Mouse (Mus musculus): ENCODE measurements around the gene 1700013G24Rik. TPM values are rescaled to one million over a fixed set of nuclear protein-coding genes. Genes with fewer than 3 reads are reported as not detected.

The 1700013G24Rik gene
- total and polyA plus RNA-seq, 2 experiments from 2014 or later, result not detected

DNA sequence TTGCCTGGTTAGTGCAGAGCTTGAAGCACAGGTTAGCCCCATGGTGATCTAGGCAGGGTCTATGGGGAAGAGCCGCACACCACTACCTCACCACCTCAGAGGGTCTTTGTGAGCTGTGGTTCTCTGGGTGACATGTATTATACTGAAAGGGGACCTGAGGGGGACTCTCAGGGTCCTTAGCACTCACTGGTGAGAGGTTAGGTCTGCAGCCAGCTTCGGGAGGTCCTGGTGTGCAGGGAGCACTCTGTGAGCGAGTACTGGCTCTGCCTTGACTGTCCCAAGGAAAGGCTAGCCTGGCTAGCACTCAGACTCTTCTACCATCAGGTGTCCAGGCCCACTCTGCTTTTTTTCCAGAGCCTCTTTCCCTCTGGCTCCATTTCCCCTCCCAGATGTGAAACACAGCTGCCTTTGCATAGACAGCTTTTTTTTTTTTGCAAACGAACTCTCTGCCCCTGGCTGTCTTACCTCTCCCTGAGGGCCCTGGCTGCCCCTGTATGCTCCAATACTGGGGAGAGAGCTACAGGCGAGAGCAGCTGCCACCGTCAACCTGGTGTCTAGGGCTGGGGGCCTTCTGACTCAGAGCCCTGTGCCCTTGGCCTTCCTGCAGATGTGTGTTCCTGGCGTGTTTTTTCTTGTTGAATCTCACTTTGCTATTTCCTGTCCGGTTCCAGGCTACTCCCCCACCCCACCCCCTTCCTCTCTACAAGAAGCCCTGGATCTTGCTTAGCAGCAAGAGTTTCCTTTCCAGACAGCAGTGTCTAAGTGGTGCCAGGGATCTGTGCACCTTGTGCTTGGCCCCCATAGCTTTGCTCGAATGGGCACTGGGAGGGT is 45.0 kb downstream of the 1700013G24Rik start:
- DNase-seq (no peak), ATAC-seq (no peak)
- Histone ChIP-seq H3K9me3 (ENCODE audit: low read length) (no peaks in the 10 kb centered on the region), H3K27me3 (ENCODE audit: insufficient read depth, low read length) (no peaks in the 10 kb centered on the region), H3K27ac (ENCODE audit: low read depth, low read length) (no peak overlapping the region; the same call in 1 of the 2 replicates), H3K36me3 (ENCODE audit: insufficient read depth) (no peaks in the 10 kb centered on the region), H3K4me3 (ENCODE audit: low read depth, low read length) (no peak overlapping the region), H3K4me1 (ENCODE audit: insufficient read depth) (no peaks in the 10 kb centered on the region), H3K9ac (no peak overlapping the region), H3K4me2 (ENCODE audit: low read depth) (no peak overlapping the region)
- TF ChIP-seq CTCF (IDR thresholded peaks at IDR 0.05; ENCODE audit: low read depth), result no peak
- WGBS, result 68% methylated on average over 9 of the region's 9 CpGs

DNA sequence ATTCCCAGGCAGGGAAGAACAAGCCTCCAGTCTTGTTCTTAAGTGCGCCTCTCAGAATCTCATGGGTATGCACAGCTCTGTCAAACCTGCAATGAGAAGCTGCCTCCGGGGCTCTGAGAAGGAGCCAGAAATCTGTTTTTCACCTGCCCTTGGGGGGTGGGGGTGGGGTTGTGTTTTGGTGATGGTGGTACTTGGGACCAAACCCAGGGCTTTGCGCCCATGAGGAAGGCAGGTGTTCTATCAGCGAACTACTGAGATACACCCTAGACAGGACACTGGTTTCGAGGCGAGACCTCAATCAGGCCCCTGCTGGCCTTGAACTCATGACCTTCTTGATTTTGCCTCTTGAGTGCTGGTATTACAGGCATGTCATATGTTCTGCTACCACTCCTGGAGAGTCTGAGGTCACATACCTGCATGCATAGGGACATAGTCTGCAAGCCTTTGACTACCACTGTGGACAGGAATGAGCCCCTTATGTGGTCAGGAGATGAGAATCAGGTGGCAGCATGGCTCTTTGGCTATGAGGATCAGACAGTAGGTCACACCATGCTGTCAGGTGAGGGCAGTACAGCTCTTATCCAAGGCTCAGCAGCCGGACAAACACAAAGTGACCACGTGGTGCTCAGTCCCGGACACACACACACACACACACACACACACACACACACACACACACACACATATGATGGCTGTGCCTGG is 45.9 kb downstream of the 1700013G24Rik start:
- DNase-seq (no peak), ATAC-seq (no peak)
- no peaks in the 10 kb centered on the region for H3K4me1 ChIP-seq (ENCODE audit: insufficient read depth)
- H3K9me3 ChIP-seq (ENCODE audit: low read length), result no peaks in the 10 kb centered on the region
- no peak overlapping the region for H3K4me2 ChIP-seq (ENCODE audit: low read depth)
- H3K27ac ChIP-seq (ENCODE audit: low read depth, low read length), result no peak overlapping the region; the same call in 1 of the 2 replicates
- TF ChIP-seq CTCF (IDR thresholded peaks at IDR 0.05; ENCODE audit: low read depth), result no peak
- no peak overlapping the region for H3K4me3 ChIP-seq (ENCODE audit: low read depth, low read length)
- WGBS, result 88% methylated on average over 9 of the region's 9 CpGs
- no peaks in the 10 kb centered on the region for H3K27me3 ChIP-seq (ENCODE audit: insufficient read depth, low read length)
- H3K36me3 ChIP-seq (ENCODE audit: insufficient read depth), result no peaks in the 10 kb centered on the region
- no peak overlapping the region for H3K9ac ChIP-seq

DNA sequence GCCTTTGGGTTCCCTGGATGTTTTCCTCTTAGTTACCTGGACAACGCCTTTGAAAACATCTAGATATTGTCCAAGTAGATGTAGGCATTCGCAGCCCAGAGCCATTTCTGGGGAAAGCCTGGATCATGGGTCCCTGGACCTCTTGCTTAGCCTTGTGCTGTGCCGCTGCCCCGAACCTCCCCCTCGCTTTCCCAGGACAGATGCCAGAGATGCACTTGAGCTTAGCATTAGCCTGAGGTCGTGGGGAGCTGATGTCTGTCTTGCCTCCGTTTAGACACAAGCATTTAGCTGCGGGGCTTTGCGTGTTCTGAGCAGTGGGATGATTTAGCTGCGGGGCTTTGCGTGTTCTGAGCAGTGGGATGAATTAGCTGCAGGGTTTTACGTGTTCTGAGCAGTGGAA is 47.1 kb downstream of the 1700013G24Rik start:
- DNase-seq, result no peak
- no peak for TF ChIP-seq CTCF (IDR thresholded peaks at IDR 0.05; ENCODE audit: low read depth)
- no peaks in the 10 kb centered on the region for H3K4me1 ChIP-seq (ENCODE audit: insufficient read depth)
- no peak for ATAC-seq
- no peak overlapping the region for H3K4me3 ChIP-seq (ENCODE audit: low read depth, low read length)
- 77% methylated on average over 12 of the region's 12 CpGs for WGBS
- no peaks in the 10 kb centered on the region for H3K36me3 ChIP-seq (ENCODE audit: insufficient read depth)
- no peak overlapping the region for H3K4me2 ChIP-seq (ENCODE audit: low read depth)
- no peaks in the 10 kb centered on the region for H3K27me3 ChIP-seq (ENCODE audit: insufficient read depth, low read length)
- H3K9ac ChIP-seq, result no peak overlapping the region
- H3K9me3 ChIP-seq (ENCODE audit: low read length), result no peaks in the 10 kb centered on the region
- H3K27ac ChIP-seq (ENCODE audit: low read depth, low read length), result no peak overlapping the region

DNA sequence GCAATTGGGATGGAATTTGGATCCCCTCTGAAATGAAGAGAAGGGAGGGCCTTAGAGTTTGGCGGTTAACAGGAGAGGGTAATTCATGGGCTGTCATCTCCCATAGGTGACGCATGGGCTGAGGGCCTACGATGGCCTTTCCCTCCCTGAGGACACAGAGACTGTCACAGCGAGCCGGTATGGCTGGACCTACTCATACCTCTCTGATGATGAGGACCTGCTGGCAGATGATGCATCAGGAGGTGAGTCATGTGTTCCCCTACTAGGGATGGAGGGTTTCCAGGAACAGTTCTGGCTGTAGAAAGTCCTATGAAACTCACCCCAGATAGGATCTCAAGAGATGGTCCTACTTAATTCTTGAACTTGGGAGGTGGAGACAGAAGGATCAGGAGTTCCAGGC is 47.9 kb downstream of the 1700013G24Rik start:
- no peak overlapping the region for H3K27ac ChIP-seq (ENCODE audit: low read depth, low read length)
- DNase-seq, result no peak
- no peaks in the 10 kb centered on the region for H3K9me3 ChIP-seq (ENCODE audit: low read length)
- H3K36me3 ChIP-seq (ENCODE audit: insufficient read depth), result no peaks in the 10 kb centered on the region
- no peaks in the 10 kb centered on the region for H3K4me1 ChIP-seq (ENCODE audit: insufficient read depth)
- 97% methylated on average over 5 of the region's 5 CpGs for WGBS
- no peak overlapping the region for H3K4me3 ChIP-seq (ENCODE audit: low read depth, low read length)
- H3K9ac ChIP-seq, result no peak overlapping the region
- no peak for TF ChIP-seq CTCF (IDR thresholded peaks at IDR 0.05; ENCODE audit: low read depth)
- H3K27me3 ChIP-seq (ENCODE audit: insufficient read depth, low read length), result no peaks in the 10 kb centered on the region
- ATAC-seq, result no peak
- no peak overlapping the region for H3K4me2 ChIP-seq (ENCODE audit: low read depth)

DNA sequence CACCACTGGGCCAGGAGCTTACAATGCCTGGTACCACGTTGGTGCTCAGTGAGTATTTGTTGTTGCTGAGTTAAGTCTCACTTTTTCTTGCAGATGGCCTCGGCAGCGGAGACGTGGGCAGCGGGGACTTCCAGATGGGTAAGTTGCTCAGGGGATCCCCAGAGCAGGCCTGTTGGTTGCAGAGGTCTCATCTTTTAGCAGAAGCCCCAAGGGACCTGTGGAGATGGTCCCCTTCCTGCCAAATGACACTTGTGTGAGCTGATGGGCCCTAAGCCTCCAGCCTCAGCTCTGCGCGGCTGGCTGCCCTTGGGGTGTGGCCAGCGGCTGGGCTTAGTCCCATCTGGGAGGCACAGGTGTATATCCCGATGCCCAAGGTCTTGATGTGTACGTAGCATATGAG is 49.1 kb downstream of the 1700013G24Rik start:
- WGBS, result 90% methylated on average over 10 of the region's 10 CpGs
- TF ChIP-seq CTCF (IDR thresholded peaks at IDR 0.05; ENCODE audit: low read depth), result no peak

DNA sequence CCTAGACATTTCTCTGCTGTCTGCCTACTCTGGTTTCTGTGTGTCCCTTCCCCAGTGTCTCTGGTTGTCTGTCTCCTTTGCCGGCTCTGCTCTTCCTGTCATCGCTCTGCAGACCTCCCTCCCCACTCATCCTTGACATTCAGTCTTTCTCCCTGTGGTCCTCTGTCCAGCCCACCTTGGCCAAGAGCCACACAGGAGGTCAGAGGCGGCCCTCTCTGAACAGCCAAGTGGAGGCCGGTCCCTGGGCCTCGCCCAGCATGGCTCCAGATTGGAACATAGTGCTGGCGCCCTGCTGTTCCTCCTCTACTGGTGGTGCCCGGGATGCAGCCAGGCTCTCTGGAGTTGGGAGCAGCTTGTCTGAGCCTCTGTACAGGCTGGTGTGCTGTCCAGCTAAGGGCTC is 49.7 kb downstream of the 1700013G24Rik start:
- 79% methylated on average over 7 of the region's 7 CpGs for WGBS
- DNase-seq (no peak), ATAC-seq (no peak)
- Histone ChIP-seq H3K9ac (no peak overlapping the region), H3K4me1 (ENCODE audit: insufficient read depth) (no peaks in the 10 kb centered on the region), H3K27me3 (ENCODE audit: insufficient read depth, low read length) (no peaks in the 10 kb centered on the region), H3K9me3 (ENCODE audit: low read length) (no peaks in the 10 kb centered on the region), H3K4me3 (ENCODE audit: low read depth, low read length) (no peak overlapping the region), H3K4me2 (ENCODE audit: low read depth) (no peak overlapping the region), H3K27ac (ENCODE audit: low read depth, low read length) (no peak overlapping the region), H3K36me3 (ENCODE audit: insufficient read depth) (no peaks in the 10 kb centered on the region)
- TF ChIP-seq CTCF (IDR thresholded peaks at IDR 0.05; ENCODE audit: low read depth), result no peak

More for the DNA sequence above, 49.1 kb downstream of the 1700013G24Rik start:
- Histone ChIP-seq H3K4me1 (ENCODE audit: insufficient read depth) (no peaks in the 10 kb centered on the region), H3K4me3 (ENCODE audit: low read depth, low read length) (no peak overlapping the region), H3K9ac (no peak overlapping the region), H3K27me3 (ENCODE audit: insufficient read depth, low read length) (no peaks in the 10 kb centered on the region), H3K9me3 (ENCODE audit: low read length) (no peaks in the 10 kb centered on the region), H3K36me3 (ENCODE audit: insufficient read depth) (no peaks in the 10 kb centered on the region), H3K27ac (ENCODE audit: low read depth, low read length) (no peak overlapping the region), H3K4me2 (ENCODE audit: low read depth) (no peak overlapping the region)
- ATAC-seq (no peak), DNase-seq (no peak)

DNA sequence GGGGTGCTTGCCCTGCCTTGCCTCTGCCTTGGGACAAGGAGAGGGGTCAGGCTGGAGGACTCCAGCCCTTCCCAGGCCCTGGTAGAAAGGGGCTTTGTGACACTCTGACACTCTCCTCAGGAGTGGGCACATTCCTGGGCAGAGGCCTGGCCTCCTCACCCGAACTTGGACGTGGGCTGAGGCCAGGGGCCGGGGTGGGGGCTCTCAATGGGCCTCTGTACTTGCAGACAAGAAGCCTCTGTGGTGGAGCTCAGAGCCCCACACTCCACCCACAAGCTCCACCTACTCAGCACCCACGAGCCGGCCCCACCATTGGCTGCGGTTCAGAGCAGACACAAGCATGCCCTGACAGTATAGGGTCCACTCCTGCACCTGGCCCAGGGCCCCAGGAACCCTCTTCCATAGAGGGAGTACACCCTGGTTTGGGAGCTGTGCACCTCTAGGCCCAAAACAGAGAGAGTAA is 50.5 kb downstream of the 1700013G24Rik start:
- no peak for TF ChIP-seq CTCF (IDR thresholded peaks at IDR 0.05; ENCODE audit: low read depth)
- WGBS, result 84% methylated on average over 6 of the region's 6 CpGs
- no peak overlapping the region for H3K4me2 ChIP-seq (ENCODE audit: low read depth)
- no peak overlapping the region for H3K4me3 ChIP-seq (ENCODE audit: low read depth, low read length)
- H3K27ac ChIP-seq (ENCODE audit: low read depth, low read length), result no peak overlapping the region
- peak; percentile 34 for ATAC-seq
- H3K36me3 ChIP-seq (ENCODE audit: insufficient read depth), result no peaks in the 10 kb centered on the region
- H3K27me3 ChIP-seq (ENCODE audit: insufficient read depth, low read length), result no peaks in the 10 kb centered on the region
- no peaks in the 10 kb centered on the region for H3K9me3 ChIP-seq (ENCODE audit: low read length)
- H3K4me1 ChIP-seq (ENCODE audit: insufficient read depth), result no peaks in the 10 kb centered on the region
- H3K9ac ChIP-seq, result no peak overlapping the region
- DNase-seq, result no peak

Other genes with a start within 250 kb of the 1700013G24Rik start
- gene Wnt4, start 175.8 kb upstream of the 1700013G24Rik start, total RNA-seq (2014; rRNA removed), result 4.5 and 6.1 TPM in 2 replicates
- gene Wnt4, start 175.8 kb upstream of the 1700013G24Rik start, polyA plus RNA-seq (2015; fragmentation: Nextera tagmentation; extraction: Ambion mirVana), result 3.1 and 4.6 TPM in 2 replicates
- 699 and 735 TPM in 2 replicates for gene Cdc42, start 95.6 kb upstream of the 1700013G24Rik start, total RNA-seq (2014; rRNA removed)
- gene Cdc42, start 95.6 kb upstream of the 1700013G24Rik start, polyA plus RNA-seq (2015; fragmentation: Nextera tagmentation; extraction: Ambion mirVana), result 1,221 and 1,252 TPM in 2 replicates
- not detected in 2 replicates for gene Cela3a, start 43.5 kb upstream of the 1700013G24Rik start, total RNA-seq (2014; rRNA removed)
- not detected in 2 replicates for gene Cela3a, start 43.5 kb upstream of the 1700013G24Rik start, polyA plus RNA-seq (2015; fragmentation: Nextera tagmentation; extraction: Ambion mirVana)
- not detected in 2 replicates for gene Cela3b, start 22.7 kb upstream of the 1700013G24Rik start, total RNA-seq (2014; rRNA removed)
- gene Cela3b, start 22.7 kb upstream of the 1700013G24Rik start, polyA plus RNA-seq (2015; fragmentation: Nextera tagmentation; extraction: Ambion mirVana), result not detected in 2 replicates
- gene Hspg2, start 15.5 kb downstream of the 1700013G24Rik start, total RNA-seq (2014; rRNA removed), result 13.8 and 22.6 TPM in 2 replicates
- 2.3 and 2.6 TPM in 2 replicates for gene Hspg2, start 15.5 kb downstream of the 1700013G24Rik start, polyA plus RNA-seq (2015; fragmentation: Nextera tagmentation; extraction: Ambion mirVana)
- gene Ldlrad2, start 121.3 kb downstream of the 1700013G24Rik start, total RNA-seq (2014; rRNA removed), result not detected in 2 replicates
- gene Ldlrad2, start 121.3 kb downstream of the 1700013G24Rik start, polyA plus RNA-seq (2015; fragmentation: Nextera tagmentation; extraction: Ambion mirVana), result 0.52 TPM in 1 of 2 replicates, not detected in the other
- 77.9 and 106 TPM in 2 replicates for gene Usp48, start 140.5 kb downstream of the 1700013G24Rik start, total RNA-seq (2014; rRNA removed)
- 33.5 and 51.8 TPM in 2 replicates for gene Usp48, start 140.5 kb downstream of the 1700013G24Rik start, polyA plus RNA-seq (2015; fragmentation: Nextera tagmentation; extraction: Ambion mirVana)
- gene Rap1gap, start 211.4 kb downstream of the 1700013G24Rik start, total RNA-seq (2014; rRNA removed), result 113 and 128 TPM in 2 replicates
- 63.9 and 74.3 TPM in 2 replicates for gene Rap1gap, start 211.4 kb downstream of the 1700013G24Rik start, polyA plus RNA-seq (2015; fragmentation: Nextera tagmentation; extraction: Ambion mirVana)

Measured in forebrain, postnatal 0 days (tissue).